Mouse (Mus musculus) kidney, adult 2 months (tissue): Measurements from ENCODE around the gene Armc9. TPM values are rescaled to one million over a fixed set of nuclear protein-coding genes. Genes with fewer than 3 reads are reported as not detected.

Experiments
- DNase-seq: peaks from one replicate; pipeline ENCODE4 v3.0.0; 2021
- H3K27ac ChIP-seq: fragments of 200-500 bp; 2 replicates; pipeline ENCODE4 v1.5.1; 2012; ENCODE audit warnings: low read depth, low read length, control low read depth, inconsistent platforms; ENCODE audit not compliant: insufficient read depth
- H3K27me3 ChIP-seq: fragments of 200-500 bp; replicated peaks from 2 replicates; pipeline ENCODE4 v1.6.1; 2012; ENCODE audit warnings: mild to moderate bottlenecking, moderate library complexity, low read length, inconsistent platforms; ENCODE audit not compliant: control insufficient read depth, insufficient read depth
- H3K36me3 ChIP-seq: fragments of 200-500 bp; 2 replicates; pipeline ENCODE4 v1.6.1; 2012; ENCODE audit warnings: mild to moderate bottlenecking, moderate library complexity, low read length, inconsistent platforms; ENCODE audit not compliant: control insufficient read depth, insufficient read depth
- H3K4me1 ChIP-seq: fragments of 200-500 bp; 2 replicates; pipeline ENCODE4 v1.6.1; 2011; ENCODE audit warnings: low read length; ENCODE audit not compliant: control insufficient read depth, insufficient read depth
- H3K4me3 ChIP-seq: fragments of 200-500 bp; 2 replicates; pipeline ENCODE4 v1.5.1; 2011; ENCODE audit warnings: mild to moderate bottlenecking, low read depth, low read length, control low read depth; ENCODE audit not compliant: insufficient read depth
- CTCF ChIP-seq: fragments of 200-500 bp; conservative IDR thresholded peaks from 2 replicates; pipeline ENCODE4 v1.5.1; 2011; ENCODE audit warnings: low read depth, mild to moderate bottlenecking, control low read depth, low read length, moderate library complexity, mixed read lengths; ENCODE audit not compliant: insufficient read depth, insufficient read length
- POLR2A ChIP-seq: fragments of 200-500 bp; IDR thresholded peaks from one replicate; pipeline ENCODE4 v1.6.1; 2011; ENCODE audit warnings: low read depth, low read length, control low read depth
- WGBS: fragments of 180-500 bp; shearing (Covaris S2); methylation state at CpG from one replicate; pipeline ENCODE4 v1.1.7; 2018; 5-methylcytosine and 5-hydroxymethylcytosine counted together
- polyA plus RNA-seq: library from polyadenylated mRNA; depleted of rRNA; stranded (reverse); fragments of >200 nt; gene quantifications from 2 replicates; pipeline ENCODE4 v1.2.3, GENCODE M21; 2012

Gene Armc9
- polyA plus RNA-seq, 1 experiment, result 7.4 TPM

DNA sequence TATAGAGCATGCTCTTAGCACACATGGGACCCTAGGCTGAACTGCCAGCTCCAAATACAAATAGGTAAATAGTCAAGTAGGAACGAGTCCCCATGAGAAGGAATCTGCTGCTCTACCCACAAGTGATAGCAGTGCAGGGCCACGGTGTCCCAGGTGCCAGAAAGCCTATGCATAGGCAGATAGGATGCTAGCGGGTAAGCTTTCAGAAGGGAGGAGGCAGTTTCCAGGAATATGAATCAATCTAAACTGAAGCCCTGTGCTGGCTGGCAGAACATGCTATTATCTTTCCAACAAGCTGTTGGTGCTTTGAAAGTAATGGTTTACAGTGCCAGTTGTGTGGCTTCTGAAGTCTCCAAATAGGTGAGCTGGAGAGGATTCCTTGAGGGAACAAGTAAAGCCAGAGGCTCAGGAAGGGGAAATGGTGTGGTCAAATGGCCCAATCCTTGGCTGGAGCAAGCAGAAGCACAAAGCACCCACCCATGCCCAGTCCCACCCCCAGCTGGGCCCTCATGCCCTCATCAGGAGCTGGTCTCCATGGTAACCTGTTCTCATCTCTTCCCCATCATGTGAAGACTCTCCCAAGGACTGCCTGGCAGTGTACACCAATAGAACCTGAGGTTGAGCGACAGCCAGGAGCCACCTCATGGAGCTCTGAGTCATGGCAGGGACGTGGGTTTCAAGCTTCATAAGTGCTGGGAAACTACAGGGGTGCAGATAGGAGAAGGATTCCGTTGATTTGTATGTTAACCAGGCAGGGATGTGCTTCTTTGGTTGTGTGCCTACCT, 90.9 kb downstream of the Armc9 start:
- 90% methylated on average over 6 of the region's 6 CpGs for WGBS
- Histone ChIP-seq H3K27me3 (no peaks in the 10 kb centered on the region), H3K4me1 (no peaks in the 10 kb centered on the region), H3K36me3 (no peaks in the 10 kb centered on the region), H3K4me3 (no peak overlapping the region), H3K27ac (no peak overlapping the region)
- TF ChIP-seq CTCF, result no peak
- no peak for TF ChIP-seq POLR2A
- no peak for DNase-seq

DNA sequence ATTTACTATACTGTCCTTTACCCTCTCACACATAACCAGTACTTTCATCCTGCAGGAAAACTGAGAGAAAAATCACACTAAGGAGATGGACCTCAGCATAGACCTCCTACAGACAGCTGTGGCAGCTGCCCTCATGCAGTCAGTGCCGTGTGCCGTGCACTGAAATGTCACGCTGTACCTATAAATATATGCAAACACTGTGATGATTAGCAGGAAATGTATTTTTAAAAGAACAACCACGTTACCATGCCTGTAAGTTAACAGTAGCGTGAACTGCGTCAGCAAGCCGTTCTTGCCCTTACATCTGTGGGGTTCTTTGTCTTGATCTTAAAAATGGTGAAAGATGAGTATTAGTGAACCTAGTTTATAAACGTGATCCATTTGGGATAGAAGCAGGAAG, 98.8 kb downstream of the Armc9 start:
- WGBS, result 79% methylated on average over 8 of the region's 8 CpGs
- H3K27ac ChIP-seq, result no peak overlapping the region

DNA sequence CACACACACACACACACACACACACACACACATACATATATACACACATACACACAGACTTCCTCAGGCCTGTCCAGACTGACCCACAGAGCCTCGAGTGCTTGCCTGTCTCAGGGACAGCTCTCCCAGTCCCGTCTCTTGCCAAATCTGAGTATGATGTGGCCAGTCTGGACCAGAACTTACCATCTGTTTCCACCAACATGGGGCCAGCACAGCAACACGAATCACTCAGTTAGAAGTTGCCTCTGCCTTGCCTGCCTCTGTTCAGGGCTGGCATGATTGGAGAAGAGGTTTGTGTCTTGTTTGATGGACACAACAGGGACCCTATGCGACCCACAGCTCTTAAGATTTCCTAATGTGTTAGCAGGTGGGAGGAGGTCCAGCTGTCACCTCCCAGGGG, 101.7 kb downstream of the Armc9 start:
- H3K36me3 ChIP-seq, result no peaks in the 10 kb centered on the region
- no peak for TF ChIP-seq CTCF
- TF ChIP-seq POLR2A, result no peak

More for the DNA sequence above, 98.8 kb downstream of the Armc9 start:
- Histone ChIP-seq H3K27me3 (no peaks in the 10 kb centered on the region), H3K4me3 (no peak overlapping the region), H3K4me1 (no peaks in the 10 kb centered on the region), H3K36me3 (no peaks in the 10 kb centered on the region)
- DNase-seq, result no peak
- TF ChIP-seq CTCF (no peak), POLR2A (no peak)

DNA sequence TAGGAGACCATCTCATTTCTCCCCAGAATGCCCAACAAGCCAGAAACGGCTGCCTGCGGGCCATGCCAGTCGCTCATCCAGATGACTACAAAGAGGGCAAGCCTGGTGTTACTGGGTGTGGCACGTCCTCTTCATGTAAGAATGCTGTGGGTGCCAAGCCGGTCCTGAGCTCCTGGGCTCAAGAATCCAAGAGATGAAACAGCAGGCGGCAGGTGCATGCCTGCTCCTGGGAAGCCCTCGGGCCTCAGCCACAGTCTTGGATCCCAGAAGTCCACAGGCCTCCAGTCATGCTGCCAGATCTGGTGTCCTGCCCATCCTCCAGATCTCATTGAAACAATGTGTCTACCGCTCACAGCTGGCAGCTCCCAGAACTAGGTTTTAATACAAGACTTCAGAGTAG, 102.6 kb downstream of the Armc9 start:
- Histone ChIP-seq H3K4me3 (no peak overlapping the region), H3K27ac (no peak overlapping the region), H3K36me3 (no peaks in the 10 kb centered on the region)

More for the DNA sequence above, 101.7 kb downstream of the Armc9 start:
- Histone ChIP-seq H3K27ac (no peak overlapping the region), H3K4me1 (no peaks in the 10 kb centered on the region), H3K4me3 (no peak overlapping the region), H3K27me3 (no peaks in the 10 kb centered on the region)
- WGBS, result 69% methylated on average over 4 of the region's 4 CpGs
- no peak for DNase-seq

DNA sequence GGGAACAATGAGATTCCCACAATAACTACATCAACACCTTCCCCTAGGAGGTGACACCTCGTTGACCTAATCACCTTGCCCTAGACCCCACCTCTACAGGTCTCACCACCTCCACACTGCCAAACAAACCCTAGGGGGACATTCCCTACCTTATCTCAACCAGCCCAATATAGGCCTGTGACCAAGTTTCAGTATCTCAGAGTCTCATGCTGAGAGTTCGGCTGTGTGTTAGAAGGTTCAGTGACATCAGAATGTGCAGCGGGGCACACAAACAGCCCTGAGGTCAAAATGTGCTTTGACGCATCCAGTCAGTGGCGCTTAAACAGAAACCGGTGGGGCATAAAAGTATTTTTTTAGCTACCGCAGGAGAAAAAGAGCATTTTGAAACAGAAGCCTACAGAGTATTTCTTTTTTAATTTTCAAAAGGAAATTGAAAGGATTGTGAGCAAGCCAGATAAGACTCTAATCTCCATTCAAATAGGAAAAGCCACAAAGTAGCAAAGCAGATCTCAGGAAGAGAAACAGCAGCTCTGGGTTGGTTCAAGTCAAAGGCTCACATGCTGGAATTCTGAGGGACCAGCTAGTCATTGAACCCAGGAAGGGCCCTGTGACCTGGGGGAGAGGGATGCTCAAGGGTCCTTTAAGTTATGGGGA, 103.7 kb downstream of the Armc9 start:
- 63% methylated on average over 7 of the region's 7 CpGs for WGBS
- no peak for DNase-seq
- Histone ChIP-seq H3K36me3 (no peaks in the 10 kb centered on the region), H3K27me3 (no peaks in the 10 kb centered on the region), H3K27ac (no peak overlapping the region), H3K4me3 (no peak overlapping the region), H3K4me1 (no peaks in the 10 kb centered on the region)
- TF ChIP-seq CTCF (no peak), POLR2A (no peak)

More for the DNA sequence above, 102.6 kb downstream of the Armc9 start:
- DNase-seq, result no peak
- WGBS, result 90% methylated on average over 8 of the region's 8 CpGs
- no peaks in the 10 kb centered on the region for H3K4me1 ChIP-seq
- H3K27me3 ChIP-seq, result no peaks in the 10 kb centered on the region
- TF ChIP-seq POLR2A (no peak), CTCF (no peak)

DNA sequence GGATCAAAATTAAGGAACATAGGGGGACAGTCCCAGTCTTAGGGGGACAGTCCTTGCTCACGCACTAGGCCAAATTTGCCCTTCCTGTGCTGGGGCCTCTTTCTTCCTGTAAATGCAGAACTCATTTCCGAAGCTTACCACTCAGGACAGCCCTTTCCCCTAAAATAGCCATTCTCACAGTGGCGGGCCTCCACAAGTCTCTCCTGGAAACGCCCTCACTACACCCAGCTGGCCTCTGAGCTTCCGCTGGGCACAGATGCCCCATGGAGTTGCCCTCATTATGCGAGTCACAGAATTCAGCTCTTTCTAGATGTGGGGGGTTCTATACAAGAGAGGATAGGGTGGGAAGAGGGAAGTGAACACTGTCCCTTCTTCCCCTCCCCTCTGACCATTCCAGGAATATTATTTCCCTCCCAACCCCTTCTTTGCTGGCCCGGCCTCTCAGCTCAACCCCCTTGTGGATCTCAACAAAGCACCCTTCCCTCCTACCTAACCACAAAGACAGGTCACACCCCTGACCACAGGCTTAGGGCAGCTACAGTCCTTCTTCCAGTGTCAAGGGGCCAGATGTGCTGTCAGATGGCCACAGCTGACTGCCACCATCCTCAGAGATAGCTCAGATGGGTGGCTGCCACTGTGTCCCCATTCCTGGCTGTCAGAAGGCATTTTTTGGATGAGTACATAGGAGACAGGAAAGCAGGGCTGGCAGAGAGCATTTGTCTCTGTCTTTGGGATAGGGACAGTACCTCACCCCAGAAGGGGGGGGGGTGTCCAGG, 109.2 kb downstream of the Armc9 start:
- Histone ChIP-seq H3K4me3 (no peak overlapping the region), H3K27ac (no peak overlapping the region), H3K36me3 (no peaks in the 10 kb centered on the region), H3K4me1 (no peaks in the 10 kb centered on the region), H3K27me3 (no peaks in the 10 kb centered on the region)
- WGBS, result 70% methylated on average over 7 of the region's 7 CpGs
- DNase-seq, result no peak
- TF ChIP-seq CTCF, result no peak

DNA sequence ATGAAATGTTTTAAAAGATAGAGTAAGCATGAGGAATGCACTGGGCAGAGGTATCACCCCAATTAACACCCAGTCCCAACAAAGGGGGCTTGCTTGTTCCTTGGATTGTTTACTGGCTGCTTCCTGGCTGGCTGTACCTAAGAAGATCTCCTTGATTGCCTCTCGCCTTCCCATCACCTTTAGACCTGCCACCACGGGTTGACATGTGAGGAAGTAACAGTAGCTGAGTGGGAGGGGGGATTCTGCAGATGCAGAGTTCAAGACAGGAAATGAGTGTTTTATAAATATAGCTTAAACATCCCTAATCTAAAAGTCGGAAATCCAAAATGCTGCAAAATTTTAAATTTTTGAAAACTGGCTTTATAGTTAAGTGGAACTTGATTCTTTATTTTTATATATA, 110.5 kb downstream of the Armc9 start:
- WGBS, result 55% methylated on average over 3 of the region's 3 CpGs
- TF ChIP-seq CTCF, result no peak
- no peak for TF ChIP-seq POLR2A
- no peaks in the 10 kb centered on the region for H3K27me3 ChIP-seq
- H3K36me3 ChIP-seq, result no peaks in the 10 kb centered on the region
- DNase-seq, result no peak
- no peak overlapping the region for H3K27ac ChIP-seq
- no peak overlapping the region for H3K4me3 ChIP-seq
- no peaks in the 10 kb centered on the region for H3K4me1 ChIP-seq
